Mouse (Mus musculus) induced T-regulatory cell, adult 2 months (primary cell): ENCODE measurements around the gene Tef.

Experiments
- DNase-seq: peaks from one replicate; pipeline ENCODE4 v3.0.0-alpha.2; 2012; ENCODE audit warnings: low read depth

The Tef gene

DNA sequence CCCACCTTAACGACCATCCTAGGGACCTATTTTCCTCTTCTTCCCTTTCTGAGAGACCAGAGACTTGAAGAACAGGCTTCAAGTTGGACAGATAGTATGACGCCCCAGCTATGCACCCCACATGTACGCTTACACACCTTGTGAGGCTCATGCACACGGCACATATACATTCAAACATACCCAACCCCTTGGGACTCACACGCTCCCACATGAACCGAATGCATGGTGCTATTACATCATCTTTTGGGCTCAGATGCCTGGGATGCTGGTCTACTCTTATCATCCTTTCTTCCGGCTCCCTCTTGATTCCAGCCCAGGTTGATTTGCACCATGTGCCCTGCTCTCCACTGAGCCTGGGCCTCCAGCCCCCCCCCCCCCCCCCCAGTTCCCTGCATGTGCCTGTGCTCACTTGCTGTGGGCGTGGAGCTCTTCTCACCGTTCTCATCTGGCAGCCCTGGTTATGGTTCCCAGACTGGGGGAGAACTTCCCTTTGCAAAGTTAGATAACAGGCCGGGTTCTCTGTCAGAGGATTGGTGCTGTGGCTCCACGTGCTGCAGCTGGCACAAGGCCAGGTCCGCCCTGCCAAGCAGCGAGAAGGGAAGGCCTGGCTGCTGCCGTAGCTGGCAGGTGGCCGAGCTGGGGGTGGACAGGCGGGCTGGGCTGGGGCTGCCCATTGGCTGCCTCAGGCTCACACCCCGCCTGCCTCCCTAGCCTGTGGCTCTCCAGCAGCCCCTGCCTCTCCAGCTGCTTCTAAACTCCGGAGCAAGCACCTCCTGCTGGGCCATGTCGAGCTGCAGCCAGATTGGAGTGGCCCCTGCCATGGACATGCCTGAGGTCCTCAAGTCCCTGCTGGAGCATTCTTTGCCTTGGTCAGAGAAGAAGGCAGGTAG lies at the start of gene Tef:
Gene Tef, plus strand, starts transcription at position 421 of the 890 bp plus-strand sequence.
- peak; percentile 70 for DNase-seq

DNA sequence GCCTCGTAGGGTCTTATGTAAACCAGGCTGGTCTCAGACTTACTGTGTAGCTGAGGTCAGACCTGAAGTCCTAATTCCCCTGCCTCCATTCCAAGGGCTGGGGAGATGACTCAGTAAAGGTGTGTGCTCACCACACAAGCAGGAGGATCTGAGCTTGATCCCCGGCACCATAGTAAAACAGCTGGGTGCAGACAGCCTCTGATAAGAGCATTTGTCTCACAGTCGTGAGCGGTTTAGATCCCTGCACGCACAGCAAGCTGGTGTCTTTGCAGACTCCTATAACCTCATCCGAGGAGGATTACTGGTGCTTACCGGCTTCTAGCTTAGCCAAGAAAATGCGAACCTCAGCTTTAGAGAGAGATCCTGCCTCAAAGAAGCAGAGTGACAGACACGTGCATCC lies 48.6 kb upstream of the Tef start:
- DNase-seq = no peak

DNA sequence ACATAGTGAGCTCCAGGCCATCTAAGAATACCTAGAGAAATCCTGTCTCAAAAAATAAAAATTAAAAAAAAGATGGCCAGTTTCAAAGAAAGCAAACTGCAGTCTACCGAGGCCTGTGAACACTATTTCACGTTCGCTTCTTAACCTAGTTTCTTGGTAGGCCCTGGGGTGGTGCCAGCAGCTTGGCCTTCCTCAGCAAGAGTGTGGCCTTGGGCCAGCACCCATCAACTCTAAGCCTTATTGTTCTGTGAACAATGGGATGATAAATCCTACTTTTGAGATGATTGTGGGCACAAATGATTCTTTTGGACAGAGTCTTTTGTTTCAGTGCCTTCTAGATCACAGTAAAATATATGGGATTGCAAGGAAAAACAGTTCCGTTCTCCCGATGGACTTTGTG lies 43.5 kb upstream of the Tef start:
- DNase-seq = no peak

DNA sequence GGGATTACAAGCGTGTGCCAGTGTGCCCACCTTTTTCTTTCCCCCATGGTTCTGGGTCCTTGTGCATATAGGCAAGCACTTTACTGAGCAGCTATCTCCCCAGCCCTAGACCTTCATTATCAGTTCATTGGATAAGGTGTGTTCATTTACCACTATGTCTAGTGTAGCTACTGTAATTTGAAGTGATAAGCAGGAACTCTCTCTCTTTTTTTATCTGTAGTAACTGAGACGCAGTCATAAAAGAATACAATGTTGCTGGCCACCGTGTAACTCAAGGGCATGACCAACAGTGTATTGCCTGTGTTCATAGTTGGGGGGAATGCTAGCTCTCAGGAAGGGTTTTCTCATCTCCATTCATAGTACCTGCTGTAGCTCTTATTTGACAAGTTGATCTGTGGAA lies 42.7 kb upstream of the Tef start:
- no peak for DNase-seq

DNA sequence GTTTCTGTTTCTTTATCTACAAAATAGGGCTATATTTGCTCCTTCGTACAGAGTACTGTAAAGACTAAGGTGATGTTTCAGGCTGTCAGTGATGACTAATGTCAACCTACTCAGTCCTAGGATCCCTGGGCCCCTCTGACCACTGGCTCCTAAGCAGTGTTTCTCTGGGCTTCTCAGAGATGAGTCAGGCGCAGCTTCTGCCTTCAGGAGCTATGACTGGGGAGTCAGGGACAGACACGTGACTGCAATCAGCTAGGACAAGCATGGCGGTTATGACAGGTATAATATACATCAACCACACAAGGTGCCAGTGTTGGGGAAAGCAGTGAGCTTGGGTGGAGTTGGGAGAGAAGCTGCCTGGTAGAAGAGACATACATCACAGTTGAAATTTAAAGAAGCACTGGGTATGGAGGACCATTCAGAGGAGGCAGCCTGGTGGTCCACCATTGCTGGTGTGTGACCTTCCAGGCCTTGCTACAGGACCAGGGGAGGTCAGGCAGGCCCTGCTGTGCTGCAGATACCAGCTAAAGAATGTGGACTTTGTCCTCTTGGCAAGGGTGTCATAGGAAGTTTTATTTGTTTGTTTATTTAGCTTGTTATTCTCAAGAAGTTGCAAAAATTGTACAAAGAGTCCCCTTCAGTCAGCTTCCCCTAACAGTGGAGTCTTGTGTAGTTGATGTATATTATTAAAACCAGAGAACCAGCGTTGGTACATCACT lies 41.7 kb upstream of the Tef start:
- no peak for DNase-seq

DNA sequence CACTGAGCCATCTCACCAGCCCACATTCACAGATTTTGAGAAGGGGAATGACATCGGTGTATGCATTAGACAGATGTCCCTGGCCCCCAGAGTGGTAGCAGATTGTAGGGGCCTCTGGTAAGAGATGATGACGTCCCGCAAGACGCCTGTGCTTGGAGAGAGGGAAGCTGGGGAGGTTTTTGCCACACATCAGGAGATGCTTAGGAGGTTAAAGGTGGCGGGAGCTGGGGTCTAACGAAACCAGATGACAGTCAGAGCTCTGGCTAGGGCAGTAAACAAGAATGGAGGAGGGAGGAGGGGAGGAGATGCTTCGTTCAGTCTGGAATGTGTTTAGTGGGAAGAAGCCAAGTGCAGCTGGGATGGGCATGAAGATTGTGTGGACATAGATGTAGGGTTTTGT lies 40.8 kb upstream of the Tef start:
- no peak for DNase-seq

DNA sequence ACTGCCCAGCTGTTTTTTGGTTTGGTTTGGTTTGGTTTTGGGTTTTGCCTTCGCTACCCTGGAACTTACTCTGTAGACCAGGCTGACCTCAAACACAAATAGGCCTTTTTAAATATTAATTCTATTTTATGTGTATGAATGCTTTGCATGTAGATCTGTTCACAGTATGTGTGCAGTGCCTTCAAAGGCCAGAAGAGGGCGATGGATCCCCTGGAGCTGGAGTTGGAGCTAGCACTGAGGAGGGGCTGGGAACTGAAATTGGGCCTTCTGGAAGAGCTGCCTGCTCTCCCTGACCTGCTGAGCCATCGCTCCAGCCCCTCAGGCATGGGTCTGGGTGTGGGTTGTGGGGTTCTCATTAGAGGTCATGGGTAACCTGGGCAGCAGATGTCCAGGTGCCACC lies 40.3 kb upstream of the Tef start:
- DNase-seq = no peak

DNA sequence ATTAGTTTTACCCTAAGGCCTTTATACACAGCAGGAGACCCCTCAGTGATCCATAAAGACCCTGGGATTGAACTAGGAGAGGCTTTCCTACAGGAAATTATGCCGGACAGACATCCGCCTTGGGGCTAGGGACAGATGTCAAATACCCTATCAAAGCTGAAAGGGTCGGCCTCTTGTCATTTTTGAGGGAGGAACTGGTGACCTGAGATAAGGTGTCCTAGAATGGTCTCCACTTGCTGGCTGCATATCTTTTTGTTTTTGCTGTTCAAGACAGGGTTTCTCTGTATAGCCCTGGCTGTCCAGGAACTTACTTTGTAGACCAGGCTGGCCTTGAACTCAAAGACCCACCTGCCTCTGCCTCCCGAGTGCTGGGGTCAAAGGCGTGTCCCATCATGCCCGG lies 37.6 kb upstream of the Tef start:
- DNase-seq = no peak

DNA sequence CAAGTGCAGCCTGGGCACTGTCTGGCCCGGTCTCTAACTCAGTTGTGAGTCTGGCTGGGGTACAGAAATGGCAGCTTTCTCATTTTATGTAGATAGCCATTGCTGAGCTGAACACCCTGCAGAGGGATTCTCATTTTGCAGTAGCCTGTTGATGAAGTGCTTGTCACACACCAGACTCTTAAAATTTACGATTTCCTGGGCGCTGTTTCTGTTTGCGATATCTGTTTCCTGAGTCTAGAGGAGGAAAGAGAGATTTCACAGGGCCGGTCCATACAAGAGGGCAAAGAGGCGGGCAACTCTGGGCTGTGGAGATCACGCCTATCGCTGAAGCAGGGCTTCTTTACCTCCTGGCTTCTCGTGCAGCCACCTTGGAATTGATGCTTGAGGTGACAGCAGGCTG lies 36.6 kb upstream of the Tef start:
- no peak for DNase-seq

DNA sequence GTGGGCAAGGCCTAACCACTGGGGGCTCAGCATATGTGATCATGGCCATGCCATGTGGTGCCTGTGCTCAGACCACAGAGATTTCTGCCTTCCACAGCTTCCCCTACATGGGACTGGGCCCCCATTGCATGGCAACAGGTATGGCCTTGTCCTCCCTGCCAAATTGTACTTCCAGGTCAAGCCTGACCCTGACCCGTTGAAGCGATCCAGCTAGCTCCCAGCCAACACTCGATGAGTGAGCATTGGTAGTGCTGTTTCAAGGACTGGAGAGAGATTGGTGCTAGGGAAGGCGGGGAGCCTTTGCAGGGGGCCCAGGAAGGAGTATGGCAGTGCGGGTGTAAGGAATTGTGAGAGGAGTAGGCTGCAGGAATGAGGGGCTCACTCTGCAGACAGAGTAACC lies 35.8 kb upstream of the Tef start:
- DNase-seq = no peak

DNA sequence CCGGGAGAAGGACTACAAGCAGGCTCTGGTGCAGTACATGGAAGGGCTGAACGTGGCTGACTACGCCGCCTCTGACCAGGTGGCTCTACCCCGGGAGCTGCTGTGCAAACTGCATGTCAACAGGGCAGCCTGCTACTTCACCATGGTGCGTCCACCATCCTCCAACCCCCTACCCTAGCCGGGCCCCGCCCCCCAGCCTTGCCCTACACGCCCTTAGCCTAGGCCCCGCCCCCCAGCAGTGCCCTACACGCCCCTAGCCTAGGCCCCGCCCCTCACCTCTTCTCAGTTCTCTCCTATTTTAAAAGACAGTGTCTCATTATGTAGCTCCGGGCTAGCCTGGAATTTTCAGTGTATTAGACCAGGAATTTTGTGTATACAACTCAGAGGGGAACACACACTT lies 33.2 kb upstream of the Tef start:
- peak; percentile 16 for DNase-seq

DNA sequence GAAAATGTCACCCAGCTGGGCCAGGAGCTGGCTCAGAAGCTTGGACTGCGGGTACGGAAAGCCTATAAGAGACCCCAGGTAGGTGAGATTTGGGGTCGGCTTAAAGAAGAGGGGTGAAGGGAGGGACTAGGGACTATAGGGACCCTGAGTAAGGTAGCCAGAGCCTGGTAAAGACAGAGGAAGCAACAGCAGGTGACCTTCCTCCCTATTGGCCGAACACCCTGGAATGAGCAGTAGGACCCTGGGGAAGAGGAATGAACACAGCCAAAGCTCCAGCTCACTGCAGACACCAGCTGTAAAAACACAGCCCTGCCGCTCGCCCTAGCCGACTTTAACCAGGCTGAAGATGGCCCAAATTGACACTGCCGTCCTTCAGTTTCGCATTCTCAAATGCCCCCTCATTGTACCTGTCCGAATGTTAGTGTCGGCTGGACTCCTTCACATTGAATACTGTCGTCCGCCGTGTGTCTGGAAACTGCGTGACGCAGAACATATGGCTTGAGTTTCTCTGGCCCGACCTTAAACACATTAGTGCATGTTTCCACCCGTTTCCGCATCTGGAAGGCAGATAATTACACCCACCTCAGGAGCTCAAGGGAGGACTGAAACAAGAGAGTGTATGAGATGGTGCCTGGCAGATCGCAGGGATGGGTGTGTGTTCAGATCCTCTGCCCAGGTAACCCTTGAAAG lies 29.6 kb upstream of the Tef start:
- DNase-seq = no peak

DNA sequence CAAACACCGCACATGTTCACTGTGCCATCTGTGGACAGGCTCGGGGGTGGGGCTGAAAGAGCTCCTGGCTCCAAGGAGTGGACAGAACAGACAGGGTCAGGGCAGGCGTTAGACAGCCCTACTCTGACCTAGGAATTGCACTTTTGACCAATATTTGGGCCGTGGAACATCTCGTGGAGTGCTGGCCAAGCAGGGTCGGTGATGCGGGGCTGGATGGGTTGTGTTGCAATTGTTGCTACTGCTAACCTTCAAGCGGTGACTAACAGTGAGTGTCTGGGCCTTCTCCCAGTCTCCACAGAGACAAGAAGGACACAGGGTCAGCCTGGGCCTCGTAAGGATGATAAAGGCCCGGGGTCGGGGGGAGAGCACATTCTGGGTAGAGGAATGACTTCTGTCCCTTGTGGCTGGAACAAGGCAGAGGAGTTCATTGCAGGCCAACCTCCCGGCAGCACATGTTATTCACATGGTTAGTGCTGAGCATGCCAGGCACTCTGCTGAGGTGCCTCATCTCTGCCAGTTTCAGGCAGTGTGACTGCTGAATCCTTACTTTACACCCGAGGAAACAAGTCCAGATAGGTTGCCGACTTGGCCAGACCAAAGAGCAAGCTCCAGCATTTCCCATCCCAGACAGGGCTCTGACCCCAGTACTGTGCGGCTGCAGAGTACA lies 27.6 kb upstream of the Tef start:
- no peak for DNase-seq

DNA sequence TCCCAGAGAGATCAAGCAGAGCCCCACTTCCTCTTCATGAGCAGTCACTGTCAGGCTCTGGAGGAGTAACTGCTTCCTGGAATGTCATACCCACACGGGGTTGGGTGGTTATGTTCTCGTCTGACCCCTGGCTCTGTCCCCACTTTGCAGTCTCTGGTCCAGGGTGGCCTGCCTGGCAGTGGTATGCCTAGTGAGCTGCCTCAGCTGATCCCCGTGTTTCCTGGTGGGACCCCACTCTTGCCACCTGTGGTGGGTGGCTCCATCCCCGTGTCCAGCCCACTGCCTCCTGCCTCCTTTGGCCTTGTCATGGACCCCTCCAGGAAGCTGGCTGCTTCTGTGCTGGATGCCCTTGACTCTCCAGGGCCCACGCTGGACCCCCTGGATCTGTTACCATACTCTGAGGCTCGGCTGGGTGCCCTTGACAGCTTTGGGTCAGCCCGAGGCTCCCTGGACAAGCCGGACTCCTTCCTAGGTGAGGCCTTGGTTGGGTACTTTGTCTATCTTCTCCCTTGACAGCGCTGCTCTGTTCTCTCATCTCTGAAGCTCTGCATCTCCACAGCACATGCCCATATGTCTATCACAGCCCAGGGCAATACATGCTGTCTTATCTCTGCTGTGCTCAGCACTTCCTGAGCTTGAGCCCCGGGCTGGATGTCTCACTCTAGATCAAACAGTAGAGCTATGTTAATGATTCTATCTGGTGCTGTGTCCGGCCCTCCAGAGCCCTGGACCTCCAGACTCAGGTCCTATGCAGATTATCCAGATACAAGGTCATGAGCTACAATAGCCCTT lies 25.4 kb upstream of the Tef start:
- peak; percentile 4 for DNase-seq

DNA sequence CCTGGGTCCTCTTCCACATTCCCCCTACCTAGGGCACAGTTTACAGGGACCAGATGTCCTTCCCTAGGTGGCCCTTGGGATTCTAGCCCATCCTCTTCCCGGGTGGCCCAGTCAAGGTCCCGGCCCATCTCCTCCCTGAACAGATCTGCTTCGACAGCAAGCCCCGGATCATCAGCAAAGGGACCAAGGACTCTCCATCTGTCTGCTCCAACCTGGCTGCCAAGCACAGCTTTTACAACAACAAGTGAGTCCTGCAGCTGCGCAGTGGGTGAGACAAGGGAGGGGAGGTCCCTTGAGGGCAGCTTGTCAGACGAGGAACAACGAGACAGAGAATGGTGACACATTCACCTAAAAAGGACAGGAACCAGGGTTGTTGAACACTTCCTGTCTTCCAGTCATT lies 20.4 kb upstream of the Tef start:
- no peak for DNase-seq

DNA sequence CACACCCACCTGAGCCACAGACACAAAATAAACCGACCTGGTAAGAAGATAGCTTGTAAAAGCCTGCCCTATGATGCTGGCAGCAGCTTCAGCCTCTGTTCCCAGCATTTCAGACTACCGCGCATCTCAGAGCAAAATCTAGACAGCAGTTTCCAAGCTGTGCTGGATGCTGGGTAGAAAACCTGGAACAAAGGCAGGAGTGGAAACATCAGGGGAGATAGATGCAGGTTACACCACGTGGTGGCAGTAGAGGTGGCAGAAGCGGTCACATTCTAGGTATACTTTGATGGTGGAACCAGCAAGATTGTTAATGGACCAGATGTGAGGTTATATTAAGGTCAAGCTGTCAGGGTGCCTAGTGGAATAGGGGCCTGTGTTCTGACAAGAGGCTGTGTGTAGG lies 17.5 kb upstream of the Tef start:
- DNase-seq = no peak

DNA sequence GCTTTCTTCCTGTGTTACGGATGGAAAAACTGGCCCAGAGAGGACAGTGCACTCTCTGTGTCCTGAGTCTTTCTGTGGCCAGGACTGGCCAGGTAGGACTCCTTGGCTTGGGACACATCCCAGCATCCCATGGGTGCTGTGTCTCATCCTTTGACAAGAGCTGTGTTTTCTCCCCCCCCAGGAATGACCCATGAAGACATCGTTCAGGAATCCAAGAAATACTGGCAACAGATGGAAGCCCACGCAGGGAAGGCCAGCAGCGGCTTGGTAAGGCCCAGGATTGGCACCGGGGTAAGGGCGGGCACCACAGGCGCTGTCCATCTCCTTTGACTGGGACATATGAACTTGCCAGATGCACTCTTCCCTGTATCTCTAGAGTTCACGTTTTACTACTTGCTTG lies 16.5 kb upstream of the Tef start:
- no peak for DNase-seq

DNA sequence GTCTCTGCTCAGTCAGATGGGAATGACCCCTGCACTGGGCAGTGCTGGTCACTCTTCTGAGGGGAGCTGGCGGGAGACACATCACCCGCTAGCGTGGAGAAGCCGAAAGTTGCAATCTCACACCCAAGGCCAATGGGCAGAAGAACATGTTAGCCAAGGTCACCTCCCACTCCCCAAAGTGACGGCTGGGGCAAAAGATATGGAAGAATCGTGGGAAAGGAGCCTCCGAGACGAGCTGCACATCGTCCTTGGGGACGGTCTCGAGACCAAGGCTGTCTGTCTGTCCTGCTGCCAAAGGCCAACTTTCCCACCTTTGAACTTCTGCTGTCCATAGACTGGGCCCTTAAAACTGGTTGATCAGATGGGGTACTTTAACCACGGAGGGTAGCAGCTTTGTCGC lies 14.7 kb upstream of the Tef start:
- DNase-seq = no peak

DNA sequence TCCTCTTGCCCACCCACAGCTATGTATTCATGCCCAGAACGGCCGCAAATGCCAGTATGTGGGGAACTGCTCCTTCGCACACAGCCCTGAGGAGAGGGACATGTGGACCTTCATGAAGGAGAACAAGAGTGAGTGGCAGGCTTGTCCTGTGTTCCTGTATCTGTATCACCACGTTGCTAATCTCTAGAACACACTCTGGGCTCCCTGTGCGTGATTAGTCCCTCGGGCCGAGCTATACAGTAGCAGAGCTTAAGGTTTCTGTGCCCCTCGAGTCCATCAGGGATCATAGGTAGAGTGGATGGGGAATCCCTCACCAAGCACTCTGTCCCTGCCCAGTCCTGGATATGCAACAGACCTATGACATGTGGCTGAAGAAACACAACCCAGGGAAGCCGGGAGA lies 9.8 kb upstream of the Tef start:
- no peak for DNase-seq

DNA sequence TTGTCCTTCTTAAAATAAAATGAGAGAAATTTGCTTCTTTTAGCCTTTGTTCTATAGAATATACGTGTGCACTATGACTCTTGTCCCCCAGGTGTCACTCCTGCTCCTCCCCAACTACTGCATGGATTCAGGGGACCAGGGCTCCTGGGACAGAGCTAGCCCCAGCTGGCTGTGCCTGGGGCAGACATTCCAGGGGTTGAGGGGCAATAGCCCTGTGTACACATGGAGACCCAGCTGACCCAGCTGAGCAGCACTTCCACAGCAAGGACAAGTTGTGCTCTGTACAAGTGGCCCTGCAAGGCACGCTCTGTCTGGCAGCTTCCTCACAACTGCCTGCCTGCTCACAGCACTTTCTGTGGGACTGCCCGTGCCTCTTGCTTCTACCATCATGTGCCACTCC lies 6.0 kb upstream of the Tef start:
- peak; percentile 40 for DNase-seq

DNA sequence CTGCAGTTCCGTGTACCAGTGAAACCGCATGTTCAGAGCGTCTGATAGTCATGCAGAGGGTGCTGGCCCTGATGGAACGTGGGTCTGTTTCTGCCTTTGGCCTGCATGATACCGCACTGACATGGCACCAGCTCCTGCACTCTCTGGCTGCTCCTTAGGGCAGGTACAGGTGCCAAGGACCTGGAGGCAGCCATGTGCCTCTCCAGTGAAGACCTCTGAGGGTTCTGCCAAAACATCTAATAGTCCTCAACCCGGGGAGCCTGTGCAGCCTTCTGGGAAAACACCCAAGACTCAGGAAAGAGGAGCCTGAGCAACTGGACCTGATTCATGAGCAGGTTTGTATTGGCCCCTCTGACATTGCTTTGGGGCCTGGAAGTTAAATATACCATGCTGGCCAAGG lies 4.4 kb upstream of the Tef start:
- DNase-seq = no peak

DNA sequence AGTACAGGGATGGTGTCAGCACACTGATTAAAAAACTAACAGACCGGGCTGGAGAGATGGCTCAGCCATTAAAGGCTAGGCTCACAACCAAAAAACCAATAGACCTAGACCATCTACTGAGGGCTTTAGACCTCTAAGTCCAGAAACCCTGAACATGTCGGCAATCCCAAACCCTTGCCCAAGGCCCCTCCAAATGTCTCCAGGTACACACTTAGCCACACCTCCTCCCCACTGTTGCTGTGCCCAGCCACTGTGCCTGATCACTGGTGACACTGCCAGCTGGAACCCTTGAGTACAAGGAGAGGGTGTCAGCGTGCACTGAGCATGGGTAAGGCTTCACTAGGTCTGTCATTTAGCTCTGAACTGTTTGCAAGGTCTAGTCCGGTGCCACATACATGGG lies 3.8 kb upstream of the Tef start:
- no peak for DNase-seq
